Mouse (Mus musculus): Measurements from ENCODE around the gene 1810013L24Rik.

The 1810013L24Rik gene

DNA sequence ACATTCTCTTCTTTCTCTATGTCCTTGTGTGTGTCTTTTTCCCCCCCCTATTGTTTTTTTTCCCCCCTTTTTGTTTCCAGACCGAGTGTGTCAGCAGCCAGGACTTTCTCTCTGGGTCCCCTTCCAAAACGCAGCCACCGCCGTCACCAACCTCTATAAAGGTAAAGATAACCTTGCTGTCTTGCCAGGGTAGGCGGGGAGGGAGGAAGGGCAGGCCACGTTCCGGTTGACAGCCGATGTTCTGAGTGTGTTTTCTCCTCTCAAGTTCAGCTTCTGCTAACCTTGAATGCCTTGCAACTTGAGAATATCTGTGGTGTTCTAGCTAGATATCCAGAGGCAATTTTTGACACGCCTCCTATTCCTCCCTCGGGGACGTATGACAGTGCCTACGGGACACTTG, 1.3 kb downstream of the 1810013L24Rik start:
- peak; percentile 55 to 76 for DNase-seq (ENCODE audit: inconsistent age in 2 of 2, low spot score in 1 of 2)

DNA sequence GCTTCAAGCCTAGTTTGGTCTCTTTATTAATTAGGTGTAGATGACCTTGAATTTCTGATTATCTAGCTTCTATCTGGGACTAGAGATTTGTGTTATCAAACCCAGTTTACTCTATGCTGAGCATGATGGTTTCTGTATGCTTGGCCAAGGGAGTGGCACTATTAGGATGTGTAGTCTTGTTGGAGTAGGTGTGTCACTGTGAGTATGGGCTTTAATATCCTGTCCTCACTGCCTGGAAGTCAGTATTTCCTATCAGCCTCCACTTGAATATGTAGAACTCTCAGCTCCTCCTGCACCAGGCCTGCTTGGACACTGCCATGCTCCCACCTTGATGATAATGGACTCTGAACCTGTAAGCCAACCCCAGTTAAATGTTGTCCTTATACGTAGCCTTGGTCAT, 7.0 kb downstream of the 1810013L24Rik start:
- peak in 1 of 2 experiments; percentile 59 for DNase-seq (ENCODE audit: inconsistent age in 2 of 2, low spot score in 1 of 2)

DNA sequence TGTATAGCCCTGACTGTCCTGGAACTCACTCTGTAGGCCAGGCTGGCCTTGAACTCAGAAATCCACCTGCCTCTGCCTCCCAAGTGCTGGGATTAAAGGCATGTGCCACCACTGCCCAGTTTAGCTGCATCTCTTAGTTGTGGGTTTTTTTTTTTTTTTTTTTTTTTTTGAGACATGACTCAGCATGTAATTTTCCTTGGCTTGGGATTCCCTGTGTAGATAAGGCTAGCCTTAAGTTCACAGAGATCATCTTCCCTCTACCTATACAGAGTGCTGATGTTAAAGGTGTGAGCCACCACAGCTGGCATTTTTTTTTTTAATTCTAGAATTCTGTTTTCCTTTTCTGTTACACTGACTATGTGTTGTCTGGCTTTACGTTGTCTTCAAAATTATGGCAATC, 7.7 kb downstream of the 1810013L24Rik start:
- no peak for DNase-seq (ENCODE audit: inconsistent age in 2 of 2, low spot score in 1 of 2)

DNA sequence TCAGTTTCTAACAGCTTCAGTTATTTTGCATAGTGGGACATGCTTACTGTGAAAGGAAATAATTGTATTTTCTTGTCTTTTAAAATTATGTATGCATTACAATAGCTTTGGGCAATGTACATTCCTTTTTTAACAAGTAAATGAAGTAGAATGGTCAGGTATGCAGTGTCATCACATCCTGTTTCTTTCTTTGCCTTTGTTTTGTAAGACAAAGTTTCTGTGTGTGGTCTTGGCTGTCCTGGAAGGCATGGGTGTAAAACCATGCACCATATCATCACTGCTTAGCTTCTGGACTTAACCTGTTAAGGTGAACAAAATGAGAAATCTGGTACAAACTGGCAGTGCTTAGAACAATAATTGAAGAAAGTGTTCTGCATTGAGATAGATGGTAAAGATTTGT, 9.0 kb downstream of the 1810013L24Rik start:
- no peak for DNase-seq (ENCODE audit: inconsistent age in 2 of 2, low spot score in 1 of 2)

DNA sequence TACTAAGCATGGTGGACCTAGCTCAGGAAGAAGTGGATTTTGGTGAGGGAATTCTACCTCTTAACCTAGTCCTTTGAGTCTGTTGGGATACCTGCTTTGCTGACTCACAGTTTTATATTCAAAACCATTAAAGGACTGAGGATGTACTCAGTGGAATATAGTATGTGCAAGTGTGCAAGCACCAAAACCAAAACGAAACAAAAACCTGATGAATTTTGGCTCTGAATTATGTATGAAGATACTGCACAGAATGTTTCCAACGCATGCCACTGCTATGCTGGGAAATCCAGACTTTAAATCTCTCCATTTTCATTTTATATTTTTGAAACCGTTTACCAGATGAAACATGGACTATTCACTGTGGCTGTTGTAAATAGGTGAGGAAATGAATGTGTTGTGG, 10.7 kb downstream of the 1810013L24Rik start:
- peak in 1 of 2 experiments; percentile 33 for DNase-seq (ENCODE audit: inconsistent age in 2 of 2, low spot score in 1 of 2)

DNA sequence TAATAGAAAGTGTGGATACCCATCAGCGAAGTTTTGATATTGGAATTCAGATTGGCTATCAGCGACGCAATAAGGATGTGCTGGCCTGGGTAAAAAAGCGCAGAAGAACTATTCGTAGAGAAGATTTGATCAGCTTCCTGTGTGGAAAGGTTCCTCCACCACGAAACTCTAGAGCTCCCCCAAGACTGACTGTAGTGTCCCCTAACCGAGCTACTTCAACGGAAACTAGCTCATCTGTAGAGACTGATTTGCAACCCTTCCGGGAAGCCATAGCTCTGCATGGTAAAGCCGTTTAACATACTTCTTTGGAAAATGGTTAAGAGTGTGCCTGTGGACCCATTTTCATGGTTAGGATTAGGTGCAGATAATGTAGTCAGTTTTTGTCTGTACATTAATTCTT, 13.1 kb downstream of the 1810013L24Rik start:
- no peak for DNase-seq (ENCODE audit: inconsistent age in 2 of 2, low spot score in 1 of 2)

DNA sequence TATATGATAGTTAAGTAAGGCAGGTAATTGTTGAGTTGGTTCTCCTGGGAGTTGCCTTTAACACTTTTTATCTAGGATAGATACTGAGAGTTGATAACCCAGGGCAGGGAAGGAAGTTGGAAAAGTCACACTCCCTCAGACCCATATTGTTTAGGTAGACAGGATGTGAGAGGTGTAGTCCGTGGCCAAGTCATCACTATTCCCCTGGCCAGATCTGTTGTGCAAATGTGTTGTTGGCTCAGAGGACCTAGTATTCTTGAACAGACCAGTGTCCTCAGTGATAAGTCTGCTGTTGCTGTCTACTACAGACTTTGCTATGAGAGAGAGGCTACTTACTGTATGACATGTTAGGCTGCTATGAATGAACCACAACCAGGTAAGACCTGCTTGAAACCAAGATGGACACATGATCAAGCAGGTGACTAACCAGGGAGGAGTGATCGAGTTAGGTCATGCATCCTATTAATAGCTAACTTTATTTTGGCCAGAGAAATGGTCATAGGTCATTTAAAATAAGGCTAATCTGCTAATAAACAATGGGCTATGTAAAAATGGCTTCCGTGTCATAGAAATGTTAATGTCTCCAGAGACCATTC, 13.8 kb downstream of the 1810013L24Rik start:
- peak in 1 of 2 experiments; percentile 1 for DNase-seq (ENCODE audit: inconsistent age in 2 of 2, low spot score in 1 of 2)

DNA sequence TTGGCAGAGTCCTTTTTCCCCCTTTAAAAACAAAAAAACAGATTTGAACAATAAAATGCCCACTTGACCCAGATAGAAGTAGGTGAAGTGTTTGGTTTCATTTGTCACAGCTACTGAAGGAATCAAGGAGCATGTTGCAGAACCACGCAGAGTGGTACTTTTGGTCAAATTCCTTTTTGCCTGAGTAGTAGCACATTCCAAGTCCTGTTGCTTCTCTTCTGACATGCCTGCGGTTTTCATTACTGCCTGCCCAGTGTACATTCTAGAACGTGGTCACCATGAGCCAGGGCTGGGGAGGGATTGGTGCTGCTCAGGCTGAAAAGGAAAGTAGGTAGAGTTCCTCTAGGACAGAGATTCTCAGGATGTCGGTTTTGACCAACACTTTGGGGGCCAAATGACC, 16.1 kb downstream of the 1810013L24Rik start:
- peak in 1 of 2 experiments; percentile 1 for DNase-seq (ENCODE audit: inconsistent age in 2 of 2, low spot score in 1 of 2)

DNA sequence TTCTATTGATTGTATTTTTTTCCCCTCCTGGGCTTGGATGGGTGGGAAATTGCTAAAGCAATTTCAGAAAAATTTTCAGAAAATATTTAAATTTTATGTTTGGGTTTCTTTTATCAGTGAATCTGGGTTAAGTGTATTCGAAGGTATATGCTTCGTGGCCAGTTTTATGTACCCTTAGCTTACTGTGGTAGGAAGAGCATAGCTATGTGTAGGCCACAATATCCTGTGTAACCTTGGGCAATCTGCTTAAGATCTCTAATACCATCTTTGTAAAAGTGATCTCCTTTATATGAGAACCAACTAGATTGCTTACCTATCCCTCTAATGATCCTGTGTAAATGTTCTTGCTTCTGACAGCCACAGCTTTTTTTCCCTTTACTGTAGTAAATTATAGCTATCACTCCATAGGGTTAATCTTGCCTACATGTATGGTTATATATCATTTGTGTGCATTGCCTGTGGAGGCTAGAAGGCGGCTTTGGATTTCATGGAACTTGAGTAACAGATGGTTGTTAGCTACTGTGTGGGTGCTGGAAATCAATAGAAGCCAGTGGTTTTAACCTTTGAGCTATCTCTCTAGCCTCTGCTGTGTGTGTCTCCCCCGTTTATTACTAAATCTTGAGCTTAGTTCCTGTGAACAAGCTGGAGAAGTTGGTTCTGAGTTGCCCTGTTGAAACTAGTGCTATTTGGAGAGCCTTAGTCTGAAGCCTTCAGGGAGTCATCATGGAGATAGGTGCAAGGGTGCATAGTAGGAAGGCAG, 18.6 kb downstream of the 1810013L24Rik start:
- peak in 1 of 2 experiments; percentile 1 for DNase-seq (ENCODE audit: inconsistent age in 2 of 2, low spot score in 1 of 2)

DNA sequence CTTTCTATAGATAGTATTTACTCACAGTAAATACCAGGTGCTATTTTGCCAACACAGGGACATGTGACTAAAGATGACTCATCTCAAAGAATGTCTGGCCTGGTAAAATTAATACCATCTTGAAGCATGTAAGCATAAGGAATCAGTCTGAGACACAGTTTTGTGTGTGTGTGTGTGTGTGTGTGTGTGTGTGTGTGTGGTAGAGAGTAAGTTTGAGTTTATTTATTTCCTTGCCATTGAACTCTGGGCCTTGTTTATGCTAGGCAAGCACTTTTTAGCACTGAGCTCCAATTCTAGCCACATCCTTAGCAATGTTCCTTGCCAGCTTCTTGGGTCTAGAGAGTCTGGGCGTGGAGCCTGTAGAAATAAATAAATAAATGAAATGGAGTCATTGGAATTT, 20.0 kb downstream of the 1810013L24Rik start:
- peak in 1 of 2 experiments; percentile 2 for DNase-seq (ENCODE audit: inconsistent age in 2 of 2, low spot score in 1 of 2)

DNA sequence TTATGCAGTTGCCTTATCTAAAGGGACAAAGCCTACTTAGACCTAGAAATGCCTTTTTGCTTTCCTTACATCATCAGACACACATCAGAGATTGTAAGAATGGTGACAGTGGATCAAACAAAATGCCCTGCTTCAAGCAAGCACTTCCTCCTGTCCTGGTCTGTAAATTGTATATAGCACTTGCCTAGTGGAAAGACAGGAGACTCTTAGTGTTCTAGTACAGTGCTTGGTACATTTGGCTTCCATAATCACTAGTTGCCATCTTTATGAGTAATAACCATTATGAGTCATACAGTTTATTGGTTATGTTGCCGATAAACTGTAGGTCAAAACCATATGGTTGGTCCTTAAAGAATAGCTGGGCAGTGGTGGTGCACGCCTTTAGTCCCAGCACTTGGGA, 25.2 kb downstream of the 1810013L24Rik start:
- DNase-seq (ENCODE audit: inconsistent age in 2 of 2, low spot score in 1 of 2) = peak in 1 of 2 experiments; percentile 1

DNA sequence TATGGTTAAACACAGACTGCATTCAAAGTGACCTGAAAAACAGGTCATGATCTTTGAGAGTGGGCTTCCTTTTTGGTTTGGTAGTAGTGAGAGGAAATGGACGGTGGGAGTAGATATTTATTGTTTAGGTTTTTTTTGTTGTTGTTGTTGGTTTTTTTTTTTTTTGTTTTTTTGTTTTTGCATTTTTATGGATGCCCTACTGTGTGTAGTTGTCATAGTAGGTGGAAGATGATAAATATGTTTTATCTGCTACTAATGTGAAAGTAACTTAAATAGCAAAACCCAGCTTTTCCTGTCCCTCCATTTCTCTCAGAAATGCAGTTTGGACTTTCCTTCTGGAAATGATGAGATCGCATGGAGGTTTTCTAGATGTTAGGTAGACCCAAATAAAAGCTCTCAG, 26.9 kb downstream of the 1810013L24Rik start:
- DNase-seq (ENCODE audit: inconsistent age in 2 of 2, low spot score in 1 of 2) = no peak

DNA sequence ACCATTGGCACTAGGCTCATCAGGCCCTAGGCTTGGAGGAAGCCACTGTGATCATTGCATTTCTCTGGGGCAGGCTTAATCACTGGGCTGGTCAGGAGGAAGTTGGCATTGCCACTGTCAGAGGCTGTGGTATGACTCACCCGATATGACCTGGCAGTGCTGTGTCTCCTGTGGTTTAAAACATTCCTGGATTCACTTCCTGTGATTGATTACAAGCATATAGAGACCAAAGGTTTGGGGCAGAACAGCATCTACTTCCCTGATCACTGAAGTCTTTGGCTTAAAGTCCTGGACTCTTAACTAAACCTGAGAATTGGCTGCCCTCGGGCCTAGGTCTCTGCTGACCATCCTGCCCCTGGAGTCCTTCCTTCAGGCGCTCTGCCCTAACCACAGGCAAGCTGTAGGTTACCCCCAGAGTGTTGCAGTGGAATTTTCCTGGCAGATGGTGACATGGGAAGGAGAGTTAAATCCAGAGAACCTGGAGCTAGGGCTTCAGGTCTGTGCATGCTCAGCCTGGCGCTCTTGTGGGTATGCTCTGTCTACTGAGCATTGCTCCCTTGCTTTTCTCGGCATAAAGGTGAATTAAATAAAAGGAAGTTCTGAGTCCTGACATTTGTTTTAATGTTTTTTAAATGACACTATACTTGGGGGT, 32.6 kb downstream of the 1810013L24Rik start:
- DNase-seq (ENCODE audit: inconsistent age in 2 of 2, low spot score in 1 of 2) = peak; percentile 72 to 86

DNA sequence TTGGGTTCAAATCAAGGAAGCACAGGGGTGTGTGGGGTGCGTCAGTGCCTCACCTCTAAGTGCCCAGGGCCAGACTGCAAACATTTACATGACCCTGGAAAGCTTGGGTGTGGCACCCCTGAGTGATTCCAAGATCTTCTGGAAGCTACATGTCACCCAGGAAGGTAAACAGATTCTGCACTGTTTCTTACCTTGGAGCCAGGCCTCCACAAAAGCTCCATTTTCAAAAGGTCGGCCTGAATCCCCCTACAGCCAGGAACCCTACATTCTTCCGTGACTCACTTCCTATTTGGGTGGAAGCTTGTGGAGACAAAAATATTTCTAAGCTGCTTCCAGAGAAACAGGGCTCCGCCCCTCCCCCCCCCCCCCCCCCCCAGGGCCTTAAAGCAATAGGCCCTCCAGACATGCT, 34.3 kb downstream of the 1810013L24Rik start:
- peak; percentile 34 to 70 for DNase-seq (ENCODE audit: inconsistent age in 2 of 2, low spot score in 1 of 2)

DNA sequence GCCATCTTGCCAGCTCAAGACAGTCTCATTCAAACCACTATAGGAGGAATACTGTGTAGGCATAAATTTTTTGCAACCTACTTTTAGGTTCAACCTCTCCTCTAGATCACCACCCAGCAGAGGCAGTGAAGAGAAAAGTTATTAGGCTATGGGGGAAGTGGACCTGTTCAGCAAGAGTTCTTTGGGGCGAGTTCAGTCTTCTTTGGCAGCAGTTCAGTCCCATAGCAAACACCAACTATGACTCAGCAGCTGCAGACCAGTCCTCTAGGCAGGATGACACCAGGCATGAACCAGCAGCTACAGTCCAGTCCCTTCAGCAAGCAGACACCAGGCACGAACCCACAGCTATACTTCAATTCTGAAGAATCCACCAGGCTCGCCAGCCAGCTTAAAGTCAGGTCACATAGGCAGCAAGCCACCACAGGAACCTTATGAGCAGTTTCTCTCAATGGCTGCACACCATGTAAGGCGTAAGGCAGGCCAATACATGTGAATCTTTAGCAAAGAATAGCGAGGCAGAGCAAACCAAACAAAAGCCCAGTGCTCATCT, 37.6 kb downstream of the 1810013L24Rik start:
- no peak for DNase-seq (ENCODE audit: inconsistent age in 2 of 2, low spot score in 1 of 2)

DNA sequence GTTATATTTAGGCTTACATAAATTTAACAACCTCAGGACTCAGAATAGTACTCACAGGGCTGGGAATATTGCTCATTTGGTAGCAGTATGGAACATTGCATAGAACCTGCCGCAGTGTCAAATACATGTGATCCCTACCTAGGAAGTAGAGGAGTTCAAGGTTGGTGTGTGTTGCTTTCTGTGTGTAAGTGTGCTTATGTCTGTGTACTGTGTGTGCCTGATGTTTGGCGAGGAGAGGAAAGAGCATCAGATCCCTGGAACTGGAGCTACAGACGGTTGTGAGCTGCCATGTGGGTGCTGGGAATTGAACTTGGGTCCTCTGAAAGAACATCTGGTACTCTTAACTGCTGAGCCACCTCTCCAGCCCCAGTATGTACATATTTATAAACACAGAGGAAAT, 38.6 kb downstream of the 1810013L24Rik start:
- no peak for DNase-seq (ENCODE audit: inconsistent age in 2 of 2, low spot score in 1 of 2)

DNA sequence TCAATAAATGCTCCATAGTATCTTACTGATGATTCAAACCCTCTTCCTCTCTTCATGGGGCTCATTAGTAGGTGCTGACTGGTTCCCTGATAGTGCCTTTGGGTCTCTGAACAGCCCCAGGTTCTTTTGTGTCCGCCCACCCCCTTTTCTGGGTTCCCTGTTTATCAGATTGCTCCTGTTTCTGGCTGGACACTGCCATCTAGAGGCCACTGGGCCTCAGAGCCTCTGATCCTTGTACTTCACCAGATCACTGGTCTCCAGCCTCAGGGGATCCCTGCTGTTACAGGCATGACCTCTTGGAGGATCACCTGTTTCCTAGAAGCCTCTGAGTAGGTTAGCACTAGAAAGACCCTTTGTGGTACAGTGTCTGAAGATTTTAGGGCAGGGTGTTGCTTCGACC, 39.8 kb downstream of the 1810013L24Rik start:
- peak; percentile 68 to 90 for DNase-seq (ENCODE audit: inconsistent age in 2 of 2, low spot score in 1 of 2)

DNA sequence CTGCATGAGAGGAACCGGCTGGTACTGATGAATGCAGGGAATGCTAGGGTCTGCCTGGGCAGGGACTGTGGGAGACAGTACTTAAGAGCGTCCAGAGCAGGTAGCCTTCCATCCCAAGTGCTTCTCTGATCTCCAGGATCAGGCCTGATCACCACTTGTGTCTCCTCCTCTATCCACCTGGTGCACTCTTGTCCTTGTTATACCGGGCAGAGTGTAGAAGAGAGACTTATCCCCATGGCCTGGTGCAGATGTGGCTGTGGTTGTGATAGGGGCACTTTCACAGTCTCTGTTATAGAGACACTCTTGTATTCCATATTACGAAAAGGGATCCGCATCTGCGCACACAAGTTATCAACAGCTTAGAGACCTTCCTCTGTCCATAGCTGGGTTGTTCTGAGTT, 41.5 kb downstream of the 1810013L24Rik start:
- DNase-seq (ENCODE audit: inconsistent age in 2 of 2, low spot score in 1 of 2) = no peak

DNA sequence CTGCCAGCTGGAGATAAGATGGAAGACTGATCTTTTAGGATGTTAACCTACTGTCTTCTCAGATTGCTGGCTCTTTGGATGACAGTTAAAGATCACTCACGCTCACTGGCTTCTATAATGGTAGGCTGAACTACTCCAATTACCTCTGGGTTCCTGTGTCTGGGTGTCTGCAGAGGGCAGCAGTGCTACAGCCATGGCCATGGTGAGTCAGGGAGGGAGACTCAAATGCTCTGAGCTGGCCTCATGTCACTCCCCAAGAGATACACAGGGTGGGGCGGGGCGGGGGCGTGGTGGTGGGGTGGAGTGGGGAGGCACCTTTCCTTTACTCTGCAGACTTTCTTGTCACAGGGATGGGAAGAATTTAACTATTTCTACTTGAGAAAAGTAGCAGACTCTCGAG, 42.1 kb downstream of the 1810013L24Rik start:
- peak in 1 of 2 experiments; percentile 54 for DNase-seq (ENCODE audit: inconsistent age in 2 of 2, low spot score in 1 of 2)

DNA sequence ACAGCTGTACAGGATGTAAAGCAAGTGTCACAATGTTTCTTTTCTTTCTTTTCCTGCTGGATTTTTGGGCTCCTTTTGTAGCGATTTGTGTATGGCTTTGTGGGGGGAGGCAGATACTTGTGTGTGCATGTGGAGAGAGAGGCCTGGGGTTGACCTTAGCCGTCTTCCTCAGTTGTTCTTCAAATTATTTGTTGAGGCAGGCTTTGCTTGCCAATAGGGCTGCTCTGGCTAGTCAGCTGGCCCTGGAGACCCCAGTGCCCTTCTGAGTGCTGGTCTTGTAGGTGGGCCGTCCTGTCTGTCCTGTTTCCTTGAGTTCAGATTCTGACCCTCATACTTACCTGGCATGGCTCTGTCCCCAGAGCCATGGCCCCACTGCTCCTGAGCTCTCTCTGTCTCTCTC, 42.6 kb downstream of the 1810013L24Rik start:
- no peak for DNase-seq (ENCODE audit: inconsistent age in 2 of 2, low spot score in 1 of 2)

DNA sequence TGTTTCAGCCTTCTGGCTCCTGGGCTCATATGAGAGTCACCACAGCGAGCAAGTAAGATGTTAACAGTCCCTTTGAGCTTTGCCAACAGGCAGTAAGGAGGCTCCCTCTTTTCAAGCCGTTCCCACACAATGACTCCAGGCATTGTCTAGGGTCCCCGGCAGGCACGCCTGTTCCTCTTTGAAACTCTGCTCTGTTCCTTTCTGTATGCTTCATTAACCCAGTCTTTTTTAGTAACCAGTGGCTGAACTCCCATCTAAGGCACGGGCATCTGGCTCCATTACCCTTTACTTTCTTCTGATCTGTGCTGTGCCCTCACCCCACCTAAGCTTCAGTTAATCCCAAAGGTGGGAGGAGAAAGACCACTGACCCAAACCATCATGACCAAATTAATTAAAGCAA, 50.2 kb downstream of the 1810013L24Rik start:
- DNase-seq (ENCODE audit: inconsistent age in 2 of 2, low spot score in 1 of 2) = peak in 1 of 2 experiments; percentile 13
